Comparison of ENCODE assay signal across 15 mouse cellular contexts in genomic region chr2:113058914-113059313, GRCm38 (mm10).
A peak's percentile ranks its signal among the peaks of the same experiment; 100 is the strongest.
DNase-seq lines count a peak whose midpoint lies in the region; ATAC-seq and TF ChIP-seq lines count a peak whose summit lies in the region.
"Had no signal": no experiment of that assay in that cellular context is flagged by ENCODE, and none has a peak within 500 bp of the region (broad histone marks: within the 10 kb centered on the region; RNA-seq: fewer than 3 reads in every experiment).

No protein-coding gene starts in this region.

- no peak for TF ChIP-seq CTCF in hindbrain, postnatal 0 days (IDR thresholded peaks at IDR 0.05; ENCODE audit: low read depth)

- no peaks in the 10 kb centered on the region for H3K79me2 ChIP-seq in myocyte (ENCODE audit: control insufficient read depth, insufficient read depth)

- peak overlapping the region; percentile 61 for H3K4me2 ChIP-seq in myocyte (ENCODE audit: low read depth)
- no peak overlapping the region for H3K4me2 ChIP-seq in hindbrain, embryonic 13.5 days
- no peak overlapping the region for H3K4me2 ChIP-seq in hindbrain, postnatal 0 days (ENCODE audit: low read depth, low read length)
- H3K4me2 ChIP-seq: embryonic facial prominence, embryonic 12.5 days; heart, embryonic 11.5 days had no signal

- peak; percentile 82 for DNase-seq in brain, adult 2 months (ENCODE audit: low read depth, low spot score)
- DNase-seq in frontal cortex, postnatal 10 days (ENCODE audit: low spot score in 2 of 2), result peak; percentile 32 to 44
- peak; percentile 26 to 76 for DNase-seq in layer of hippocampus, postnatal 14 days (ENCODE audit: low spot score in 2 of 2)
- no peak for DNase-seq in heart, postnatal 14 days
- no peak for DNase-seq in thymus, postnatal 14 days
- DNase-seq in hindbrain, postnatal 0 days (ENCODE audit: low spot score), result no peak
- DNase-seq: cerebellum, postnatal 14 days; kidney, adult 11 months had no signal

- no peak overlapping the region for H3K4me3 ChIP-seq in myocyte
- H3K4me3 ChIP-seq in hindbrain, embryonic 13.5 days, result no peak overlapping the region
- no peak overlapping the region for H3K4me3 ChIP-seq in hindbrain, postnatal 0 days (ENCODE audit: low read length)
- H3K4me3 ChIP-seq: embryonic facial prominence, embryonic 12.5 days had no signal

- intact Hi-C loops in heart, postnatal 14 days (cut with DNase I), result no loop called here

- H3K4me1 ChIP-seq in hindbrain, embryonic 13.5 days (replicated peaks), result no peaks in the 10 kb centered on the region
- no peaks in the 10 kb centered on the region for H3K4me1 ChIP-seq in hindbrain, postnatal 0 days (ENCODE audit: insufficient read depth, low read length)
- H3K4me1 ChIP-seq: embryonic facial prominence, embryonic 12.5 days had no signal

- no peak overlapping the region for H3ac ChIP-seq in myocyte (ENCODE audit: control insufficient read depth, insufficient read length)

- no peak overlapping the region for H3K27ac ChIP-seq in hindbrain, embryonic 13.5 days
- no peak overlapping the region for H3K27ac ChIP-seq in hindbrain, postnatal 0 days
- H3K27ac ChIP-seq: embryonic facial prominence, embryonic 12.5 days; stomach, postnatal 0 days had no signal

- WGBS in hindbrain, embryonic 13.5 days, result 73% methylated on average over 5 of the region's 5 CpGs
- WGBS in hindbrain, postnatal 0 days, result 66% methylated on average over 5 of the region's 5 CpGs

- H3K36me3 ChIP-seq in myocyte (ENCODE audit: control insufficient read depth, insufficient read depth), result no peaks in the 10 kb centered on the region
- H3K36me3 ChIP-seq in hindbrain, embryonic 13.5 days, result no peaks in the 10 kb centered on the region
- H3K36me3 ChIP-seq in hindbrain, postnatal 0 days (ENCODE audit: insufficient read depth, low read length), result no peaks in the 10 kb centered on the region
- H3K36me3 ChIP-seq: embryonic facial prominence, embryonic 12.5 days had no signal

- ATAC-seq in hindbrain, embryonic 13.5 days (ENCODE audit: low FRiP score), result no peak
- ATAC-seq in hindbrain, postnatal 0 days, result no peak
- ATAC-seq: activated CD4-positive, CD25-positive, alpha-beta regulatory T cell, adult 4 months; CD4-positive, CD25-positive, alpha-beta regulatory T cell, adult 4 months had no signal

- H3K9me3 ChIP-seq in hindbrain, embryonic 13.5 days, result no peaks in the 10 kb centered on the region
- no peaks in the 10 kb centered on the region for H3K9me3 ChIP-seq in hindbrain, postnatal 0 days (ENCODE audit: low read length)
- H3K9me3 ChIP-seq: embryonic facial prominence, embryonic 12.5 days had no signal

- no peaks in the 10 kb centered on the region for H3K27me3 ChIP-seq in myocyte (ENCODE audit: control insufficient read depth, insufficient read depth, insufficient read length)
- H3K27me3 ChIP-seq in hindbrain, embryonic 13.5 days, result no peaks in the 10 kb centered on the region
- no peaks in the 10 kb centered on the region for H3K27me3 ChIP-seq in hindbrain, postnatal 0 days (ENCODE audit: insufficient read depth, low read length)
- H3K27me3 ChIP-seq: embryonic facial prominence, embryonic 12.5 days had no signal

- H3K9ac ChIP-seq in hindbrain, embryonic 13.5 days, result no peak overlapping the region
- no peak overlapping the region for H3K9ac ChIP-seq in hindbrain, postnatal 0 days (replicated peaks; ENCODE audit: low read length)
- H3K9ac ChIP-seq: embryonic facial prominence, embryonic 12.5 days had no signal

- TF ChIP-seq POLR2A in myocyte (IDR thresholded peaks at IDR 0.05; ENCODE audit: insufficient read length, low read depth), result no peak

TF ChIP-seq in myocyte, 11 proteins besides CTCF, POLR2A, EP300 and RAD21:
- TF ChIP-seq POLR2AphosphoS2 (IDR thresholded peaks at IDR 0.05; ENCODE audit: insufficient read length, low read depth), result no peak
- no peak for TF ChIP-seq E2F4 (IDR thresholded peaks at IDR 0.05; ENCODE audit: insufficient read depth)
- no peak for TF ChIP-seq TCF12 (IDR thresholded peaks at IDR 0.05; ENCODE audit: insufficient read depth, poor library complexity, severe bottlenecking)
- peak; percentile 74 for TF ChIP-seq USF1 (IDR thresholded peaks at IDR 0.05; ENCODE audit: low read depth)
- no peak for TF ChIP-seq CEBPB (IDR thresholded peaks at IDR 0.05; ENCODE audit: insufficient read depth, poor library complexity, severe bottlenecking)
- TF ChIP-seq REST (IDR thresholded peaks at IDR 0.05; ENCODE audit: insufficient read depth, insufficient read length), result no peak
- no peak for TF ChIP-seq TCF3 (IDR thresholded peaks at IDR 0.05; ENCODE audit: insufficient read length, low read depth)
- TF ChIP-seq MYOG (IDR thresholded peaks at IDR 0.05; ENCODE audit: control insufficient read depth in 1 of 3, insufficient read depth in 1 of 3, insufficient read length in 2 of 3, low read depth in 2 of 3), result peak in 1 of 3 experiments; percentile 47
- no peak for TF ChIP-seq MYOD1 (IDR thresholded peaks at IDR 0.05; ENCODE audit: control insufficient read depth in 1 of 3, insufficient read length in 2 of 3, low read depth in 2 of 3)
- no peak for TF ChIP-seq SRF (IDR thresholded peaks at IDR 0.05; ENCODE audit: control insufficient read depth, insufficient read length, low read depth)
- no peak for TF ChIP-seq MAX (IDR thresholded peaks at IDR 0.05; ENCODE audit: low read depth)

Comparison
In these comparisons a context has a peak if more than half of its experiments do, and no peak if none do; other contexts are left out.
1. DNase-seq: peak in brain, adult 2 months (single experiment), frontal cortex, postnatal 10 days (2 of 2) and layer of hippocampus, postnatal 14 days (2 of 2); none in heart, postnatal 14 days (0 of 2), thymus, postnatal 14 days (single experiment) and hindbrain, postnatal 0 days (single experiment).